Mouse (Mus musculus): ENCODE results near the gene Nosip. TPM values are rescaled to one million over a fixed set of nuclear protein-coding genes. Genes with fewer than 3 reads are reported as not detected.
"Not testable (repeated sequence)": the region's sequence is repeated elsewhere in the genome, so short reads cannot be mapped to it uniquely, and the experiment has no call there.

The Nosip gene
- total RNA-seq, 1 experiment from 2014 or later: 57.3 TPM

DNA sequence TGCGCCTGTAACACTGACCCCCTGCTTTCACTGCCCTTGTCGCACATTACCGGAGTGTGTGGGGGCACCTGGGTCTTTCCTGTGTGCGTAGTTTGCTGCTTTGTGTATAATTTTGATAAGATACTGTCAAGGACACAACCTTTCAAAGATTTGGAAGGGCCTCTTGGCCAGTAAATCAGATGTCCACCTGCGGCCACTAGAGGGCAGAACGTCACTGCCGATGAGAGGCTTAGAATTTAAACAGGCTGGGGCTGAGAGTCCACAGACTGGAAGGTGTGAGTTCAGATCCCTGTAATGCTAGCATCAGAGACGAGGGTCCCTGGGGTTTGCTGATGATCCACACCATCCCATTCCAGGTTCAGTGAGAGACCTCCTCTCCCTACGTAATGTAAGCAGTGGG, 16.3 kb downstream of the Nosip start:
- ATAC-seq (replicated peaks; ENCODE audit: insufficient number of reproducible peaks, low FRiP score, low TSS enrichment, poor library complexity, severe bottlenecking): peak; percentile 10; the same call in 1 of the 2 replicates

- peak; percentile 30; the same call in 1 of the 2 replicates for ATAC-seq (replicated peaks; ENCODE audit: insufficient number of reproducible peaks, low FRiP score, low TSS enrichment, poor library complexity, severe bottlenecking)
Measured at GRCm38 (mm10) chr7:45079856-45080255, 17.6 kb downstream of the Nosip start.

GRCm38 (mm10) chr7:45081016-45081415, 18.8 kb downstream of the Nosip start:
- ATAC-seq (replicated peaks; ENCODE audit: insufficient number of reproducible peaks, low FRiP score, low TSS enrichment, poor library complexity, severe bottlenecking): no peak

GRCm38 (mm10) chr7:45082401-45083299, 20.4 kb downstream of the Nosip start:
- ATAC-seq (replicated peaks; ENCODE audit: insufficient number of reproducible peaks, low FRiP score, low TSS enrichment, poor library complexity, severe bottlenecking): peak; percentile 82

DNA sequence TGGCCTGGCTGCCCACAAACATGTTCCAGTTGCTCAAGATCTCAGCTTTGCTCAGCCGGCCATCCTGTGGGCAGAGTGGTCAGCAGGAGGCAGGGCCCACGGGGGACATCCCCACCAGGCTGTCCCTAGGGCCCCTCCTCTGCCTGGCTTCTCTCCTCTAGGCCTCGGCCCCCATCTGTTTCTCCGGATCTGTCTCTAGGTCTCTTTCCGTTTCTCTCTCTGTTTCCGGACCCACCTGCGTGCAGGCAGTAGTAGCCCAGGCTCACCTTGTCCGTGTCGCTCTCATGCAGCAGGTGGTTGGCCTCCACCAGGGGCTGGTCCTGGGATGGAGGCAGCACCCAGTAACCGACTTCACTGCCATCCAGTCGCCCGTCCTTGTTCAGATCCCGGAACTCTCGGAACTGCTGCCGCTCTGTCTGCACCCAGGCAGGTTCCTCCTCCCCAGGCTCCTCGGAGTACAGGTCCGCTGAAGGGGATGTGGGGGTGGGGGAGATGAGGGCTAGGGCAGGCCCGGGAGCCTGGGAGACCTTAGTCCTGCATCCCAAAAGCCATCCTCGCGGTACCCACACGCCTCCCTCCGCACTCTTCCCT, 21.2 kb downstream of the Nosip start:
- ATAC-seq (replicated peaks; ENCODE audit: insufficient number of reproducible peaks, low FRiP score, low TSS enrichment, poor library complexity, severe bottlenecking): peak; percentile 2; the same call in 1 of the 2 replicates

- no peak for ATAC-seq (replicated peaks; ENCODE audit: insufficient number of reproducible peaks, low FRiP score, low TSS enrichment, poor library complexity, severe bottlenecking)
Measured at GRCm38 (mm10) chr7:45086084-45086483, 23.9 kb downstream of the Nosip start.

- ATAC-seq (replicated peaks; ENCODE audit: insufficient number of reproducible peaks, low FRiP score, low TSS enrichment, poor library complexity, severe bottlenecking): no peak
Measured at GRCm38 (mm10) chr7:45088597-45088996, 26.4 kb downstream of the Nosip start.

GRCm38 (mm10) chr7:45090251-45090977, 28.2 kb downstream of the Nosip start:
- ATAC-seq (replicated peaks; ENCODE audit: insufficient number of reproducible peaks, low FRiP score, low TSS enrichment, poor library complexity, severe bottlenecking): no peak

DNA sequence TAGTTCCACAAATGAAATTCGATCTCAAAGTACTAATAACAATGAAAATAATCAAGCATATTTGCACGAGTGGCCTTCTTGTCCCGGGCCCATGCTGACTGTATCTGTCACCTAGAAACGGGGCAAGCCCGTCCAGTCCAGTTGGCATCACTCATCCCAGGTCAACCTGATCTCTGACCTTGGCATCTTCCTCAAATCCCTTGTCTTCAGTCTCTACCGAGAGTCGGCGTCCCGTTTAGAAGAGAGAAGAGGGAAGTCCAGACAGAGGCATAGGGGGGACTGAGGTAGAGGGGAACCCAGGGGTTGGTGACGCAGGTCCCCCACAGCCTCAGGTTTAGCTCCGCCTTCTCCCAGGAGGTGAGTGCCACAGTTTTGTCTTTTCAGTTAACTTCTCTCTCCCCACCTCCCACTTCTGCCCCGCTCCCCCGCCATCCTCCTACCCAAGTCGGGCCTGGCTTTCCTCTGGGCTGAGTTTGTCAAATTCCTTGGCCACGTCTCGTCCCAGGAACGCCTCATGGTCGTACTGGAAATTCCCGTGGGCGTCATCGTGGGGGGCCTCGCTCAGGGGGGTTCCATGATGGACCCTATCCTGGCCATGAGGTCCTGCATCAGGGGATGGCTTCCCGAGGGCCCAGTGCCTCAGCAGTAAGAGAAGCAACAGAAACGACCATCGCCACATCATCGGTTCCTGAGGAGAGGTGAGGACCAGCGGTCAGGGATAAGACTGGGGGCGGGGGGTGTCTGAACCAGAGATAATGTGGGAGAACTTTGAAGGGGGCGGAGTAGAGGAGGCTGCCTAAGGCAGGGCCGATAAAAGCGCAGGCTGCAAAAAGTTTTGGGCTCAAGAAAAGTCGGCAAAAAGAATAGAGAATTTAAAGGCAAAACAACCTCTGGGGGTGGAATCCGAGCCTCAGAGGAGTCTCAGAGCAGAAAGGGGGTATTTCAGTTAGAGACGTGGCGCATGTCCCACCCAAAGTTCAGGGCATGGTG, 29.1 kb downstream of the Nosip start:
- ATAC-seq (replicated peaks; ENCODE audit: insufficient number of reproducible peaks, low FRiP score, low TSS enrichment, poor library complexity, severe bottlenecking): peak; percentile 41; the same call in 1 of the 2 replicates

DNA sequence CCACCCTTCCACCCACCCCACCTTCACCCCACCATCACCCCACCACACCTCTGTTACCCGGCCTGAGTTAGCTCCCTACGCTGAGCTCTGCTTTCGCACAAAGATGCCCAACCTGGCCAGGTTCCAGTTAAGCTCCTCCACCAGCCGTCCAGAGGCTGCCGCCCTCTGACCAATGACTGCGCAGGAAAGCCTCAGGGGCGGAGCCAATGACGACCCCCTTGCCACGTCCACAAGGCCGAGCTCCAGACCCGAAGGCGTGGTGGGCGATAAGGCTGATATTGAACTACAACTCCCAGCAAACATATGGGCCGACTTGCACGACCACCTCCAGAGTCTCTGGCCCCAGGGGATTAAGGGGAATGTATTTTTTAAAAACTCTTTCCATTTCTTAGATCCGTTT, 29.8 kb downstream of the Nosip start, which contains the start of gene Rcn3:
Gene Rcn3, minus strand, starts transcription at position 174 of the 400 bp plus-strand sequence.
- no peak for ATAC-seq (replicated peaks; ENCODE audit: insufficient number of reproducible peaks, low FRiP score, low TSS enrichment, poor library complexity, severe bottlenecking)

- no peak for ATAC-seq (replicated peaks; ENCODE audit: insufficient number of reproducible peaks, low FRiP score, low TSS enrichment, poor library complexity, severe bottlenecking)
Measured at GRCm38 (mm10) chr7:45092828-45093515, 30.7 kb downstream of the Nosip start.

DNA sequence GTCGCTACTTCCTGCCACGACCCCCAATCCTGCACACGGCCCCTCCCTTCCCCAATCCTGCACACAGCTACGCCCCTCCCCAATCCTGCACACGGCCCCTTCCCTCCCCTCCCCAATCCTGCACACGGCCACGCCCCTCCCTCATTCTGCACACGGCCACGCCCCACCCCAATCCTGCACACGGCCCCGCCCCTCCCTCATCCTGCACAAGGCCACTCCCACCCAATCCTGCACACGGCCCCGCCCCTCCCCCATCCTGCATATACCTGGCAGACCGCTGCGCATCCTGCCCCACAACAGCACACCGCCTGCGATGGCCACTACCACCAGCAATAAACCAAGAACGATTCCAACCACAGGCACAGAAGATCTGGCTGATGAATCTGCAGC, 31.3 kb downstream of the Nosip start:
- ATAC-seq (replicated peaks; ENCODE audit: insufficient number of reproducible peaks, low FRiP score, low TSS enrichment, poor library complexity, severe bottlenecking): no peak

GRCm38 (mm10) chr7:45094121-45094520, 31.9 kb downstream of the Nosip start:
- no peak for ATAC-seq (replicated peaks; ENCODE audit: insufficient number of reproducible peaks, low FRiP score, low TSS enrichment, poor library complexity, severe bottlenecking)

DNA sequence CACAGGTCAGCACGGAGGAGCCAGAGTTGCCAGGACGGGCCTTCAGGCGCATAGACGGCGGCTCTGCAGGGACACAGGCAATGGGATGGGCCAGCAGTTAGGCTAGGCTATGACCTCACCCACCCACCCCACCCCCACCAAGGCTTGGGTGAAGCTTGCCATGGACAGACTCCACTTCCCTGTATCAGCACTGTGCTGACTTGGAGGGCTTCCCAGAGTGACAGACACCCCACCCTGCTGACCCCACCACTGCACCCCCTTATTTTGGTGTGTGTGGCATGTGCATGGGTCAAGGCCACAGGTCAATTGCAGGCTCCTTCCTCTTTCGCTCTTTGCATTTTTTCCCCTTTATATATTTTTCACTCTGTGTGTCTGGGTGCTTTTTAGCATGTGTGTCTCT, 33.1 kb downstream of the Nosip start:
- peak; percentile 59 for ATAC-seq (replicated peaks; ENCODE audit: insufficient number of reproducible peaks, low FRiP score, low TSS enrichment, poor library complexity, severe bottlenecking)

GRCm38 (mm10) chr7:45095965-45096364, 33.7 kb downstream of the Nosip start:
- ATAC-seq (replicated peaks; ENCODE audit: insufficient number of reproducible peaks, low FRiP score, low TSS enrichment, poor library complexity, severe bottlenecking): not testable (repeated sequence)

GRCm38 (mm10) chr7:45097479-45097878, 35.2 kb downstream of the Nosip start:
- ATAC-seq (replicated peaks; ENCODE audit: insufficient number of reproducible peaks, low FRiP score, low TSS enrichment, poor library complexity, severe bottlenecking): peak; percentile 49

- no peak for ATAC-seq (replicated peaks; ENCODE audit: insufficient number of reproducible peaks, low FRiP score, low TSS enrichment, poor library complexity, severe bottlenecking)
Measured at GRCm38 (mm10) chr7:45098541-45099240, 36.5 kb downstream of the Nosip start.
